Mouse (Mus musculus) stomach, embryonic 15.5 days (tissue): ENCODE data around the gene Elp1. TPM values are rescaled to one million over a fixed set of nuclear protein-coding genes. Genes with fewer than 3 reads are reported as not detected.

Source experiments
- ATAC-seq: fragments of 200-750 bp; cut with Nextera tagmentation; 2 replicates; pipeline ENCODE4 v1.8.0; 2017; ENCODE audit warnings: low read depth, moderate number of reproducible peaks, moderate TSS enrichment; ENCODE audit not compliant: insufficient read depth, low FRiP score
- H3K27ac ChIP-seq: fragments of 300-500 bp; sonication (generic); 2 replicates; pipeline ENCODE4 v1.5.1; 2015; ENCODE audit warnings: mild to moderate bottlenecking, inconsistent platforms
- H3K27me3 ChIP-seq: fragments of 300-500 bp; sonication (generic); replicated peaks from 2 replicates; pipeline ENCODE4 v1.6.1; 2015; ENCODE audit warnings: inconsistent platforms
- H3K36me3 ChIP-seq: fragments of 300-500 bp; sonication (generic); 2 replicates; pipeline ENCODE4 v1.6.1; 2015; ENCODE audit warnings: inconsistent platforms
- H3K4me1 ChIP-seq: fragments of 300-500 bp; sonication (generic); 2 replicates; pipeline ENCODE4 v1.6.1; 2015; ENCODE audit warnings: inconsistent platforms
- H3K4me2 ChIP-seq: fragments of 300-500 bp; sonication (generic); 2 replicates; pipeline ENCODE4 v1.6.1; 2015; ENCODE audit warnings: mild to moderate bottlenecking, inconsistent platforms
- H3K4me3 ChIP-seq: fragments of 300-500 bp; sonication (generic); replicated peaks from 2 replicates; pipeline ENCODE4 v1.5.1; 2015; ENCODE audit warnings: inconsistent platforms
- H3K9ac ChIP-seq: fragments of 300-500 bp; sonication (generic); 2 replicates; pipeline ENCODE4 v1.6.1; 2015; ENCODE audit warnings: inconsistent platforms
- H3K9me3 ChIP-seq: fragments of 300-500 bp; sonication (generic); 2 replicates; pipeline ENCODE4 v1.6.1; 2016; ENCODE audit warnings: inconsistent platforms
- WGBS: fragments of 180-500 bp; shearing (Covaris S2); methylation state at CpG from one replicate; pipeline ENCODE4 v1.1.7; 2015; 5-methylcytosine and 5-hydroxymethylcytosine counted together
- polyA plus RNA-seq: library from polyadenylated mRNA; unstranded; fragments of >200 nt; fragmentation: Nextera tagmentation; extraction: Ambion mirVana; gene quantifications from 2 replicates; pipeline ENCODE4 v1.2.1, GENCODE M21; 2015

The Elp1 gene
- polyA plus RNA-seq, 1 experiment from 2014 or later, result 35.8 TPM

GRCm38 (mm10) chr4:56722346-56722745 lies 79.8 kb downstream of the Elp1 start:
- H3K27me3 ChIP-seq, result no peaks in the 10 kb centered on the region
- H3K9ac ChIP-seq, result no peak overlapping the region
- no peaks in the 10 kb centered on the region for H3K9me3 ChIP-seq
- no peak overlapping the region for H3K4me2 ChIP-seq
- no peak overlapping the region for H3K27ac ChIP-seq
- H3K4me1 ChIP-seq, result no peaks in the 10 kb centered on the region
- ATAC-seq, result no peak
- H3K4me3 ChIP-seq, result no peak overlapping the region
- 66% methylated on average over 6 of the region's 6 CpGs for WGBS
- no peaks in the 10 kb centered on the region for H3K36me3 ChIP-seq

- Histone ChIP-seq H3K4me1 (no peaks in the 10 kb centered on the region), H3K9me3 (no peaks in the 10 kb centered on the region), H3K36me3 (no peaks in the 10 kb centered on the region), H3K27me3 (no peaks in the 10 kb centered on the region), H3K27ac (no peak overlapping the region), H3K9ac (no peak overlapping the region), H3K4me2 (no peak overlapping the region), H3K4me3 (no peak overlapping the region)
- ATAC-seq, result no peak
- WGBS, result 29% methylated on average over 3 of the region's 3 CpGs
Measured at GRCm38 (mm10) chr4:56721469-56721868, 80.7 kb downstream of the Elp1 start.

- H3K27me3 ChIP-seq, result no peaks in the 10 kb centered on the region
- H3K27ac ChIP-seq, result no peak overlapping the region
- ATAC-seq, result no peak
- no peak overlapping the region for H3K9ac ChIP-seq
- H3K9me3 ChIP-seq, result no peaks in the 10 kb centered on the region
- WGBS, result 72% methylated on average over 9 of the region's 9 CpGs
- H3K4me1 ChIP-seq, result no peaks in the 10 kb centered on the region
- no peak overlapping the region for H3K4me2 ChIP-seq
- H3K36me3 ChIP-seq, result no peaks in the 10 kb centered on the region
- no peak overlapping the region for H3K4me3 ChIP-seq
Measured at GRCm38 (mm10) chr4:56720403-56720802, 81.7 kb downstream of the Elp1 start.

- Histone ChIP-seq H3K4me1 (no peaks in the 10 kb centered on the region), H3K9me3 (no peaks in the 10 kb centered on the region), H3K4me2 (no peak overlapping the region), H3K9ac (no peak overlapping the region), H3K36me3 (no peaks in the 10 kb centered on the region), H3K27ac (no peak overlapping the region), H3K4me3 (no peak overlapping the region), H3K27me3 (no peaks in the 10 kb centered on the region)
- WGBS, result 60% methylated on average over 9 of the region's 9 CpGs
- no peak for ATAC-seq
Measured at GRCm38 (mm10) chr4:56719456-56719855, 82.7 kb downstream of the Elp1 start.

GRCm38 (mm10) chr4:56718573-56719442 lies 83.3 kb downstream of the Elp1 start:
- no peaks in the 10 kb centered on the region for H3K27me3 ChIP-seq
- no peak overlapping the region for H3K4me3 ChIP-seq
- H3K27ac ChIP-seq, result no peak overlapping the region
- no peaks in the 10 kb centered on the region for H3K36me3 ChIP-seq
- no peak overlapping the region for H3K9ac ChIP-seq
- no peak for ATAC-seq
- 60% methylated on average over 12 of the region's 12 CpGs for WGBS
- H3K9me3 ChIP-seq, result no peaks in the 10 kb centered on the region
- no peak overlapping the region for H3K4me2 ChIP-seq
- H3K4me1 ChIP-seq, result no peaks in the 10 kb centered on the region

- Histone ChIP-seq H3K4me3 (no peak overlapping the region), H3K27me3 (no peaks in the 10 kb centered on the region), H3K4me1 (no peaks in the 10 kb centered on the region), H3K4me2 (no peak overlapping the region), H3K36me3 (no peaks in the 10 kb centered on the region), H3K27ac (no peak overlapping the region), H3K9me3 (no peaks in the 10 kb centered on the region), H3K9ac (no peak overlapping the region)
- ATAC-seq, result no peak
- 85% methylated on average over 3 of the region's 3 CpGs for WGBS
Measured at GRCm38 (mm10) chr4:56717932-56718331, 84.2 kb downstream of the Elp1 start.

- H3K4me1 ChIP-seq, result no peaks in the 10 kb centered on the region
- no peak overlapping the region for H3K27ac ChIP-seq
- H3K27me3 ChIP-seq, result no peaks in the 10 kb centered on the region
- ATAC-seq, result no peak
- H3K4me3 ChIP-seq, result no peak overlapping the region
- H3K9ac ChIP-seq, result no peak overlapping the region
- no peaks in the 10 kb centered on the region for H3K36me3 ChIP-seq
- H3K4me2 ChIP-seq, result no peak overlapping the region
- WGBS, result 59% methylated on average over 5 of the region's 5 CpGs
- H3K9me3 ChIP-seq, result no peaks in the 10 kb centered on the region
Measured at GRCm38 (mm10) chr4:56716801-56717200, 85.3 kb downstream of the Elp1 start.

- WGBS, result 87% methylated on average over 3 of the region's 3 CpGs
- Histone ChIP-seq H3K27ac (no peak overlapping the region), H3K27me3 (no peaks in the 10 kb centered on the region), H3K9me3 (no peaks in the 10 kb centered on the region), H3K4me2 (no peak overlapping the region), H3K9ac (no peak overlapping the region), H3K36me3 (no peaks in the 10 kb centered on the region), H3K4me3 (no peak overlapping the region), H3K4me1 (no peaks in the 10 kb centered on the region)
- no peak for ATAC-seq
Measured at GRCm38 (mm10) chr4:56713155-56713554, 89.0 kb downstream of the Elp1 start.

GRCm38 (mm10) chr4:56702234-56702633 lies 99.9 kb downstream of the Elp1 start:
- Histone ChIP-seq H3K4me3 (no peak overlapping the region), H3K4me2 (no peak overlapping the region), H3K4me1 (no peaks in the 10 kb centered on the region), H3K9me3 (no peaks in the 10 kb centered on the region), H3K9ac (no peak overlapping the region), H3K27ac (no peak overlapping the region), H3K27me3 (no peaks in the 10 kb centered on the region), H3K36me3 (no peaks in the 10 kb centered on the region)
- WGBS, result 35% methylated on average over 10 of the region's 10 CpGs
- no peak for ATAC-seq

Other genes starting within 250 kb of the Elp1 start
- not detected in 2 replicates for gene Gm26657, start 62.3 kb downstream of the Elp1 start, polyA plus RNA-seq
- not detected in 2 replicates for gene Actl7b, start 60.9 kb downstream of the Elp1 start, polyA plus RNA-seq
- not detected in 2 replicates for gene Actl7a, start 58.9 kb downstream of the Elp1 start, polyA plus RNA-seq
- gene Fam206a, start within 50 bp of the Elp1 start, polyA plus RNA-seq, result 13.5 and 14.6 TPM in 2 replicates
- gene Ctnnal1, start 62.9 kb upstream of the Elp1 start, polyA plus RNA-seq, result 19.8 and 20.3 TPM in 2 replicates
- 9.5 and 10.3 TPM in 2 replicates for gene Tmem245, start 145.1 kb upstream of the Elp1 start, polyA plus RNA-seq
- 0.75 and 1.1 TPM in 2 replicates for gene Frrs1l, start 188.1 kb upstream of the Elp1 start, polyA plus RNA-seq